In the genomic region with DNA sequence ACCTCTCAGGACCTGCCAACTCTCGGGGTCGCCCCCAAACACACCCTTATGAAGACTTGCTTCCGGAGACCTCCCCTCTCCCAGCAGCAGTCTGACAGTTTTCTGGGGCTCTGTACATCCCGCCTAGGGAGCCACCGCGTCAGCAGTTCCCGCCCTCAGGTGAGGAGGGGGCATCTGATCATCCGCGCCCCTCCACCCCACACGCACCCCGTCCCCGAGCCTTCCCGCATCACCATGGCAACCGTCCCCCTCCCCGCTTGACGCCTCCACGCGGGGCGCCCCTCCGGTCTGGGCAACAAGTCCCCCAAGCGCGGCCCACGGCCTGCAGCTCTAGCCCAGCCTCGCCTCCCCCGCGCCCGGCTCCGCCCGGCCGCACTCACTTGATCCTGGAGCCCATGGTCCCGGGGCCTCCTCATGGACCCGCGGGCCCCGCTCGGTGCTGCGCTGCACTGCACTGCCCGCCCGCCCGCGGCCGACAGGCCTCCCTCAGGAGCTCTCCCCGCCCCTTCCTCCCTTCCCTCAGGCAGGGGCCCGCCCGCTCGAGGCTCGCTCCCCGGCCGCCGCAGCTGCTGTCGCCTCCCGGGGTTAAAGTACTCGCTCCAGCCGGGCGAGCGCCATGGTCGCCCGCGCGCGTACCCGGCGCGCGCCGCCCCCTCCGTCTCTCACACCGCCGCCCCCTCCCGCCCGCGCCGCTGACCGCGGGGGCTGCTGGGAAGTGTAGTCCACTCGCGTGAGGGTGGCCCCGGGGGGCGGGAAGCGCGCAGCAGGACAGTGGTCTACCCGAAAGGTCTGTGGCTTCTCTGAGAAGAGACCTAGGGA, we compare ENCODE assay signal across 7 mouse cellular contexts. TPM values are rescaled to one million over a fixed set of nuclear protein-coding genes. Genes with fewer than 3 reads are reported as not detected.
DNase-seq lines count a peak whose midpoint lies in the region; ATAC-seq lines count a peak whose summit lies in the region.

A gene (minus strand): TSS at position 658 of the 819 bp plus-strand sequence.

- no peaks in the 10 kb centered on the region for H3K9me3 ChIP-seq in intestine, embryonic 16.5 days (ENCODE audit: control insufficient read depth, low read length)
- no peaks in the 10 kb centered on the region for H3K9me3 ChIP-seq in midbrain, embryonic 11.5 days (ENCODE audit: control insufficient read depth, low read length)

- H3K36me3 ChIP-seq in intestine, embryonic 16.5 days (ENCODE audit: control insufficient read depth, insufficient read depth, low read length), result no peaks in the 10 kb centered on the region
- no peaks in the 10 kb centered on the region for H3K36me3 ChIP-seq in midbrain, embryonic 11.5 days (ENCODE audit: control insufficient read depth, insufficient read depth, low read length)

- H3K9ac ChIP-seq in intestine, embryonic 16.5 days (ENCODE audit: low read depth, low read length), result peak within 1 kb of the TSS; percentile 95
- peak within 1 kb of the TSS; percentile 89 for H3K9ac ChIP-seq in midbrain, embryonic 11.5 days (ENCODE audit: low read length)

- peaks cover 6% of the 10 kb centered on the region for H3K4me1 ChIP-seq in intestine, embryonic 16.5 days (ENCODE audit: control insufficient read depth, insufficient read depth, low read length)
- H3K4me1 ChIP-seq in midbrain, embryonic 11.5 days (ENCODE audit: control insufficient read depth, insufficient read depth, low read length), result peaks cover 3% of the 10 kb centered on the region; the same call in 1 of the 2 replicates

- H3K4me3 ChIP-seq in intestine, embryonic 16.5 days (ENCODE audit: low read length), result peak within 1 kb of the TSS; percentile 88
- H3K4me3 ChIP-seq in midbrain, embryonic 11.5 days (ENCODE audit: low read depth, low read length), result peak within 1 kb of the TSS; percentile 80

- peak; percentile 94 for DNase-seq in adrenal gland, adult 2 months
- DNase-seq in embryo, embryonic 11.5 days (ENCODE audit: low read depth, low spot score), result peak; percentile 83
- peak; percentile 79 to 84 for DNase-seq in gastrocnemius, postnatal 4 days (ENCODE audit: low spot score in 2 of 2)
- DNase-seq in left cerebral cortex, postnatal 36 days (ENCODE audit: low spot score in 2 of 2), result peak; percentile 85 to 87
- DNase-seq in midbrain, embryonic 11.5 days (ENCODE audit: low spot score, missing footprints), result peak; percentile 98
- DNase-seq in skeletal muscle tissue, adult 2 months (ENCODE audit: low read depth, low spot score), result peak; percentile 67

- intact Hi-C loops in left cerebral cortex, postnatal 36 days (cut with DNase I), result loop anchor here (5.0 kb wide), 1 partner anchor 50 kb away; a partner anchor contains a TSS

- peak within 1 kb of the TSS; percentile 82 for H3K4me2 ChIP-seq in intestine, embryonic 16.5 days (ENCODE audit: low read depth, low read length)
- peak within 1 kb of the TSS; percentile 75 for H3K4me2 ChIP-seq in midbrain, embryonic 11.5 days

- peak within 1 kb of the TSS; percentile 94 for H3K27ac ChIP-seq in intestine, embryonic 16.5 days (ENCODE audit: low read length)
- H3K27ac ChIP-seq in midbrain, embryonic 11.5 days (ENCODE audit: low read depth, low read length), result peak within 1 kb of the TSS; percentile 79

- under 1% methylated on average over 63 of the region's 81 CpGs for WGBS in intestine, embryonic 16.5 days
- WGBS in midbrain, embryonic 11.5 days, result 1% methylated on average over 71 of the region's 81 CpGs

- H3K27me3 ChIP-seq in intestine, embryonic 16.5 days (replicated peaks; ENCODE audit: control insufficient read depth, insufficient read depth, low read length), result no peaks in the 10 kb centered on the region
- no peaks in the 10 kb centered on the region for H3K27me3 ChIP-seq in midbrain, embryonic 11.5 days (ENCODE audit: control insufficient read depth, insufficient read depth, low read length)

- peak; percentile 98 for ATAC-seq in intestine, embryonic 16.5 days
- peak; percentile 97 for ATAC-seq in midbrain, embryonic 11.5 days (ENCODE audit: low FRiP score)

RNA-seq across cellular contexts. Expression of the gene that starts here (rescaled TPM):
- total RNA-seq in adrenal gland, adult 2 months (2021), result 10 to 100 TPM; 23.6 to 26.4 TPM
- 25.0 and 29.8 TPM in 2 replicates for polyA plus RNA-seq in adrenal gland, adult 2 months (2012; rRNA removed)
- total RNA-seq in gastrocnemius, postnatal 4 days (2021), result 10 to 100 TPM; 33.7 to 35.3 TPM
- polyA plus RNA-seq in intestine, embryonic 16.5 days (2015; fragmentation: Nextera tagmentation; extraction: Ambion mirVana), result 9.6 and 11.1 TPM in 2 replicates
- 10 to 100 TPM; 74.5 to 76.5 TPM for total RNA-seq in left cerebral cortex, postnatal 36 days (2021)
- 8.6 and 8.8 TPM in 2 replicates for polyA plus RNA-seq in midbrain, embryonic 11.5 days (2014; fragmentation: Nextera tagmentation; extraction: Ambion mirVana)

Comparison
In these comparisons a context has a peak if more than half of its experiments do, and no peak if none do; other contexts are left out.
1. Peak in every context shown above with its lines: DNase-seq, ATAC-seq, H3K4me3 ChIP-seq and H3K27ac ChIP-seq.